Mouse (Mus musculus): ENCODE measurements around the gene Srp9. TPM values are rescaled to one million over a fixed set of nuclear protein-coding genes. Genes with fewer than 3 reads are reported as not detected.

Gene Srp9
- polyA plus RNA-seq, 2 experiments = 101 to 166 TPM

GRCm38 (mm10) chr1:182096707-182097106 is 27.8 kb upstream of the Srp9 start:
- Histone ChIP-seq H3K36me3 (ENCODE audit: control insufficient read depth, insufficient read depth, low read length) (no peaks in the 10 kb centered on the region), H3K4me3 (replicated peaks; ENCODE audit: low read length) (no peak overlapping the region), H3K27ac (replicated peaks; ENCODE audit: low read depth, low read length) (no peak overlapping the region), H3K9me3 (ENCODE audit: control insufficient read depth, low read length) (no peaks in the 10 kb centered on the region), H3K27me3 (ENCODE audit: control insufficient read depth, insufficient read depth, low read length) (no peaks in the 10 kb centered on the region), H3K4me2 (replicated peaks; ENCODE audit: low read depth, low read length, severe bottlenecking) (no peak overlapping the region), H3K4me1 (ENCODE audit: control insufficient read depth, insufficient read depth, low read length) (peaks cover 24% of the 10 kb centered on the region), H3K9ac (ENCODE audit: low read depth, low read length, severe bottlenecking) (no peak overlapping the region)
- ATAC-seq (ENCODE audit: low FRiP score, low read depth) (no peak), DNase-seq (ENCODE audit: low spot score) (no peak)
- no peak for TF ChIP-seq POLR2A (IDR thresholded peaks at IDR 0.05; ENCODE audit: borderline replicate concordance, extremely low read depth, insufficient read depth, insufficient read length)
- 86% methylated on average over 5 of the region's 5 CpGs for WGBS

- ATAC-seq (ENCODE audit: low FRiP score, low read depth) = no peak
- H3K27me3 ChIP-seq (ENCODE audit: control insufficient read depth, insufficient read depth, low read length) = no peaks in the 10 kb centered on the region
- no peak overlapping the region for H3K4me2 ChIP-seq (replicated peaks; ENCODE audit: low read depth, low read length, severe bottlenecking)
- 30% methylated on average over 5 of the region's 5 CpGs for WGBS
- no peaks in the 10 kb centered on the region for H3K9me3 ChIP-seq (ENCODE audit: control insufficient read depth, low read length)
- H3K27ac ChIP-seq (replicated peaks; ENCODE audit: low read depth, low read length) = no peak overlapping the region
- H3K36me3 ChIP-seq (ENCODE audit: control insufficient read depth, insufficient read depth, low read length) = no peaks in the 10 kb centered on the region
- H3K4me1 ChIP-seq (ENCODE audit: control insufficient read depth, insufficient read depth, low read length) = peaks cover 24% of the 10 kb centered on the region
- H3K9ac ChIP-seq (ENCODE audit: low read depth, low read length, severe bottlenecking) = no peak overlapping the region
- no peak for DNase-seq (ENCODE audit: low spot score)
- H3K4me3 ChIP-seq (replicated peaks; ENCODE audit: low read length) = no peak overlapping the region
- TF ChIP-seq POLR2A (IDR thresholded peaks at IDR 0.05; ENCODE audit: borderline replicate concordance, extremely low read depth, insufficient read depth, insufficient read length) = no peak
These were observed 25.5 kb upstream of the Srp9 start for GRCm38 (mm10) chr1:182099062-182099461.

- Histone ChIP-seq H3K9ac (ENCODE audit: low read depth, low read length, severe bottlenecking) (no peak overlapping the region), H3K4me3 (replicated peaks; ENCODE audit: low read length) (no peak overlapping the region), H3K9me3 (ENCODE audit: control insufficient read depth, low read length) (no peaks in the 10 kb centered on the region), H3K4me1 (ENCODE audit: control insufficient read depth, insufficient read depth, low read length) (peaks cover 16% of the 10 kb centered on the region), H3K27me3 (ENCODE audit: control insufficient read depth, insufficient read depth, low read length) (no peaks in the 10 kb centered on the region), H3K4me2 (replicated peaks; ENCODE audit: low read depth, low read length, severe bottlenecking) (no peak overlapping the region), H3K36me3 (ENCODE audit: control insufficient read depth, insufficient read depth, low read length) (no peaks in the 10 kb centered on the region), H3K27ac (replicated peaks; ENCODE audit: low read depth, low read length) (no peak overlapping the region)
- WGBS = 43% methylated on average over 2 of the region's 3 CpGs
- TF ChIP-seq POLR2A (IDR thresholded peaks at IDR 0.05; ENCODE audit: borderline replicate concordance, extremely low read depth, insufficient read depth, insufficient read length) = no peak
- ATAC-seq (ENCODE audit: low FRiP score, low read depth) (no peak), DNase-seq (ENCODE audit: low spot score) (no peak)
These were observed 24.1 kb upstream of the Srp9 start for GRCm38 (mm10) chr1:182100403-182100802.

DNA sequence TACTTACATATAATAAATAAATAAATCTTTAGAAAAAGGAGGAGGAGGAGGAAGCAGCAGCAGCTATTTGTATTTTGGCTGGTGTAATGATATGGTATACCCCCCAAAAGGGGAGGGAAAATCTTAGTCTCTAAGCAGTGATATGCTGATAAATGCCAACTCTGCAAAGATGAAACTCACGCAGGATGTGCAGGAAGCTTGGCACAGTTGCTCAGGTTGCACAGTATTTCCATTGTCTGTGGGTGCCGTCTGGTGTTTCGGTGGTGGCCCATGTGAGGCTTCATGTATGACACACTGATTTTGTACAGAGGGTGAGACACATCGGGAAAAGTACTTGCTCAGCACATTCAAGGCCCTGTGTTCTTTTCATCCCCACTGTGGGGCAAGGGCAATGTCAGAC is 23.1 kb upstream of the Srp9 start:
- Histone ChIP-seq H3K9me3 (ENCODE audit: control insufficient read depth, low read length) (no peaks in the 10 kb centered on the region), H3K4me1 (ENCODE audit: control insufficient read depth, insufficient read depth, low read length) (peaks cover 13% of the 10 kb centered on the region), H3K36me3 (ENCODE audit: control insufficient read depth, insufficient read depth, low read length) (no peaks in the 10 kb centered on the region), H3K4me2 (replicated peaks; ENCODE audit: low read depth, low read length, severe bottlenecking) (no peak overlapping the region), H3K4me3 (replicated peaks; ENCODE audit: low read length) (no peak overlapping the region), H3K27ac (replicated peaks; ENCODE audit: low read depth, low read length) (no peak overlapping the region), H3K9ac (ENCODE audit: low read depth, low read length, severe bottlenecking) (no peak overlapping the region), H3K27me3 (ENCODE audit: control insufficient read depth, insufficient read depth, low read length) (no peaks in the 10 kb centered on the region)
- no peak for TF ChIP-seq POLR2A (IDR thresholded peaks at IDR 0.05; ENCODE audit: borderline replicate concordance, extremely low read depth, insufficient read depth, insufficient read length)
- no peak for ATAC-seq (ENCODE audit: low FRiP score, low read depth)
- DNase-seq (ENCODE audit: low spot score) = no peak
- 70% methylated on average over 4 of the region's 4 CpGs for WGBS

GRCm38 (mm10) chr1:182102706-182103105 is 21.8 kb upstream of the Srp9 start:
- no peak overlapping the region for H3K27ac ChIP-seq (replicated peaks; ENCODE audit: low read depth, low read length)
- H3K9me3 ChIP-seq (ENCODE audit: control insufficient read depth, low read length) = no peaks in the 10 kb centered on the region
- no peak overlapping the region for H3K4me3 ChIP-seq (replicated peaks; ENCODE audit: low read length)
- no peaks in the 10 kb centered on the region for H3K27me3 ChIP-seq (ENCODE audit: control insufficient read depth, insufficient read depth, low read length)
- no peak for ATAC-seq (ENCODE audit: low FRiP score, low read depth)
- peaks cover 13% of the 10 kb centered on the region for H3K4me1 ChIP-seq (ENCODE audit: control insufficient read depth, insufficient read depth, low read length)
- TF ChIP-seq POLR2A (IDR thresholded peaks at IDR 0.05; ENCODE audit: borderline replicate concordance, extremely low read depth, insufficient read depth, insufficient read length) = no peak
- no peak overlapping the region for H3K4me2 ChIP-seq (replicated peaks; ENCODE audit: low read depth, low read length, severe bottlenecking)
- no peak for DNase-seq (ENCODE audit: low spot score)
- no peaks in the 10 kb centered on the region for H3K36me3 ChIP-seq (ENCODE audit: control insufficient read depth, insufficient read depth, low read length)
- H3K9ac ChIP-seq (ENCODE audit: low read depth, low read length, severe bottlenecking) = no peak overlapping the region

DNA sequence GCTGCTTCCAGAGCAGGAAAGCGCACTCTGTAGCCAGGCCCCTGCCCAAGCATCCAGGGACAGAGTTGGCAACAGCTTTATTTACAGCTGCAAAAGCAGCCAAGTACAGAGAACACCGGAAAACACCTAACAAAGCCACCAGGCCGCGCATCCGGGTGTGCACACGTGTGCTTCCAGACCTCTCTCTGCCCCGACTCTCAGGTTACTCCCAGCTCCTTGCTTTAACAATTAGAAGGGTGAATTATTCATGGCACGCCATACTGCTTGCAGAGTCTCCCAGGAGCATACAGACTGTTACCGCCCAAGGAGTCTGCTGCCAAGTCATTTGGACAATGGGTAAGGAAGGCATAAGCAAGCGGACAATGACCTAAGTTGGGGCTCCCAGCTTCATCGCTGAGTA is 21.1 kb upstream of the Srp9 start:
- Histone ChIP-seq H3K4me3 (replicated peaks; ENCODE audit: low read length) (no peak overlapping the region), H3K4me2 (replicated peaks; ENCODE audit: low read depth, low read length, severe bottlenecking) (no peak overlapping the region), H3K9me3 (ENCODE audit: control insufficient read depth, low read length) (no peaks in the 10 kb centered on the region), H3K27me3 (ENCODE audit: control insufficient read depth, insufficient read depth, low read length) (no peaks in the 10 kb centered on the region), H3K36me3 (ENCODE audit: control insufficient read depth, insufficient read depth, low read length) (no peaks in the 10 kb centered on the region), H3K9ac (ENCODE audit: low read depth, low read length, severe bottlenecking) (no peak overlapping the region), H3K27ac (replicated peaks; ENCODE audit: low read depth, low read length) (no peak overlapping the region), H3K4me1 (ENCODE audit: control insufficient read depth, insufficient read depth, low read length) (peaks cover 18% of the 10 kb centered on the region)
- DNase-seq (ENCODE audit: low spot score) (no peak), ATAC-seq (ENCODE audit: low FRiP score, low read depth) (no peak)
- TF ChIP-seq POLR2A (IDR thresholded peaks at IDR 0.05; ENCODE audit: borderline replicate concordance, extremely low read depth, insufficient read depth, insufficient read length) = no peak
- WGBS = 73% methylated on average over 11 of the region's 11 CpGs
